Mouse (Mus musculus): ENCODE measurements at regions not wholly inside any gene's neighbourhood (a gene's known extent, or its start where the extent isn't known, plus 50 kb on each side); places are given as distances from the start of the nearest gene placed in this dataset.
"Not testable (repeated sequence)": the region's sequence is repeated elsewhere in the genome, so short reads cannot be mapped to it uniquely, and the experiment has no call there.

- ATAC-seq (ENCODE audit: insufficient number of reproducible peaks, low FRiP score, low TSS enrichment), result not testable (repeated sequence)
Observed at GRCm38 (mm10) chr14:53357498-53357897, 861.9 kb upstream of the Olfr1507 start.

- ATAC-seq (ENCODE audit: insufficient number of reproducible peaks, low FRiP score, low TSS enrichment), result not testable (repeated sequence)
Observed at GRCm38 (mm10) chr14:53356783-53357182, 861.2 kb upstream of the Olfr1507 start.

- not testable (repeated sequence) for ATAC-seq (ENCODE audit: insufficient number of reproducible peaks, low FRiP score, low TSS enrichment)
Observed at GRCm38 (mm10) chr14:53351457-53351856, 855.9 kb upstream of the Olfr1507 start.

GRCm38 (mm10) chr14:53350780-53351179, 855.2 kb upstream of the Olfr1507 start:
- not testable (repeated sequence) for ATAC-seq (ENCODE audit: insufficient number of reproducible peaks, low FRiP score, low TSS enrichment)

GRCm38 (mm10) chr14:53349111-53349510, 853.6 kb upstream of the Olfr1507 start:
- ATAC-seq (ENCODE audit: insufficient number of reproducible peaks, low FRiP score, low TSS enrichment), result not testable (repeated sequence)

- peak; percentile 20; the same call in 1 of the 2 replicates for ATAC-seq (ENCODE audit: insufficient number of reproducible peaks, low FRiP score, low TSS enrichment)
Observed at GRCm38 (mm10) chr14:53345568-53345967, 850.0 kb upstream of the Olfr1507 start.

GRCm38 (mm10) chr14:53343849-53344248, 848.3 kb upstream of the Olfr1507 start:
- ATAC-seq (ENCODE audit: insufficient number of reproducible peaks, low FRiP score, low TSS enrichment), result not testable (repeated sequence)

- not testable (repeated sequence) for ATAC-seq (ENCODE audit: insufficient number of reproducible peaks, low FRiP score, low TSS enrichment)
Observed at GRCm38 (mm10) chr14:53339167-53339566, 843.6 kb upstream of the Olfr1507 start.

GRCm38 (mm10) chr14:53337446-53337845, 841.9 kb upstream of the Olfr1507 start:
- not testable (repeated sequence) for ATAC-seq (ENCODE audit: insufficient number of reproducible peaks, low FRiP score, low TSS enrichment)

- ATAC-seq (ENCODE audit: insufficient number of reproducible peaks, low FRiP score, low TSS enrichment), result not testable (repeated sequence)
Observed at GRCm38 (mm10) chr14:53336705-53337104, 841.2 kb upstream of the Olfr1507 start.

GRCm38 (mm10) chr14:53334451-53334850, 838.9 kb upstream of the Olfr1507 start:
- ATAC-seq (ENCODE audit: insufficient number of reproducible peaks, low FRiP score, low TSS enrichment), result not testable (repeated sequence)

GRCm38 (mm10) chr14:53331153-53331552, 835.6 kb upstream of the Olfr1507 start:
- not testable (repeated sequence) for ATAC-seq (ENCODE audit: insufficient number of reproducible peaks, low FRiP score, low TSS enrichment)

GRCm38 (mm10) chr14:53324367-53324766, 828.8 kb upstream of the Olfr1507 start:
- not testable (repeated sequence) for ATAC-seq (ENCODE audit: insufficient number of reproducible peaks, low FRiP score, low TSS enrichment)

- not testable (repeated sequence) for ATAC-seq (ENCODE audit: insufficient number of reproducible peaks, low FRiP score, low TSS enrichment)
Observed at GRCm38 (mm10) chr14:53318512-53319309, 823.2 kb upstream of the Olfr1507 start.

- ATAC-seq (ENCODE audit: insufficient number of reproducible peaks, low FRiP score, low TSS enrichment), result not testable (repeated sequence)
Observed at GRCm38 (mm10) chr14:53312490-53312889, 816.9 kb upstream of the Olfr1507 start.

- ATAC-seq (ENCODE audit: insufficient number of reproducible peaks, low FRiP score, low TSS enrichment), result not testable (repeated sequence)
Observed at GRCm38 (mm10) chr14:53303179-53303578, 807.6 kb upstream of the Olfr1507 start.

- not testable (repeated sequence) for ATAC-seq (ENCODE audit: insufficient number of reproducible peaks, low FRiP score, low TSS enrichment)
Observed at GRCm38 (mm10) chr14:53302491-53302829, 806.9 kb upstream of the Olfr1507 start.

- ATAC-seq (ENCODE audit: insufficient number of reproducible peaks, low FRiP score, low TSS enrichment), result not testable (repeated sequence)
Observed at GRCm38 (mm10) chr14:53301722-53302490, 806.4 kb upstream of the Olfr1507 start.

GRCm38 (mm10) chr14:53301110-53301509, 805.6 kb upstream of the Olfr1507 start:
- not testable (repeated sequence) for ATAC-seq (ENCODE audit: insufficient number of reproducible peaks, low FRiP score, low TSS enrichment)

- ATAC-seq (ENCODE audit: insufficient number of reproducible peaks, low FRiP score, low TSS enrichment), result not testable (repeated sequence)
Observed at GRCm38 (mm10) chr14:53299735-53300134, 804.2 kb upstream of the Olfr1507 start.
